ENCODE assay signal across 8 mouse cellular contexts in the genomic region with DNA sequence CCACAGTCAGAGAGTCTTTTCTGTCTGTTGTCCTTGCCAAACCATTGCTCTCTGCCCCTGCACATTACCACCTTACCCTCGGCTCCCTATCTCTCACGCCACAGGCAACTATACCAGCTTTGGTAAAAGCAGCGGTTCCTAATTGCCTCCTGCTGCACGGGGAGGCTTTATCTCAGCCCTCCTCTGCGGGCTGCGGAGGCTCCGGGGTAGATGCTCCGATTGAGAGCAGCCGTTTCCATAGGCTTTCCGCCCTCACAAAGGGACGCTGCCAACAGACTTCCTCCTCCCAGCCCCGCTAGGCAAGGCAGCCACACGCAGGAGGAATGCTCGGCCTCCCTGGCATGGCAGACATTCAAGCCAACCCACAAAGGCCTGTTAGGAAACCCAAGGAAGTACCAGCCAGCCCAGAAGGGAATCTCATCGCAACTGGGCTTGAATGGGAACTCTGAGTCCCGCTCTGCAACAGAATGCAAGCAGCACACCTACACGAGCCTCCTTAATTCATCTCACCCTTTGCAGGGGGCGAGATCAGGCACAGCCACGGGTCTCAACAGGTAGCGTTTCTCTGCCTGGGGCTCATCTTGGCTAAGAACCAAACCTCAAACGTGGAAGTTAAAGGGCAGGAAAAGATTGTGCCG.
DNase-seq lines count a peak whose midpoint lies in the region; ATAC-seq and TF ChIP-seq lines count a peak whose summit lies in the region.

No protein-coding gene starts in this region.

- no peak overlapping the region for H3K4me3 ChIP-seq in embryonic facial prominence, embryonic 11.5 days (ENCODE audit: low read depth, low read length)
- H3K4me3 ChIP-seq in heart, embryonic 16.5 days (ENCODE audit: low read length): peak overlapping the region; percentile 6
- no peak overlapping the region for H3K4me3 ChIP-seq in liver, embryonic 13.5 days (replicated peaks)
- no peak overlapping the region for H3K4me3 ChIP-seq in myocyte

- H3K9ac ChIP-seq in embryonic facial prominence, embryonic 11.5 days (replicated peaks; ENCODE audit: low read length): peak overlapping the region; percentile 41
- H3K9ac ChIP-seq in heart, embryonic 16.5 days (ENCODE audit: low read length): peak overlapping the region; percentile 14
- no peak overlapping the region for H3K9ac ChIP-seq in liver, embryonic 13.5 days

- H3K27me3 ChIP-seq in embryonic facial prominence, embryonic 11.5 days (ENCODE audit: control insufficient read depth, insufficient read depth, low read length): no peaks in the 10 kb centered on the region; the same call in 1 of the 2 replicates
- H3K27me3 ChIP-seq in heart, embryonic 16.5 days (ENCODE audit: control insufficient read depth, insufficient read depth, low read length): peaks cover 6% of the 10 kb centered on the region; the same call in 1 of the 2 replicates
- H3K27me3 ChIP-seq in liver, embryonic 13.5 days: no peaks in the 10 kb centered on the region
- H3K27me3 ChIP-seq in myocyte (ENCODE audit: control insufficient read depth, insufficient read depth, insufficient read length): no peaks in the 10 kb centered on the region

- no peaks in the 10 kb centered on the region for H3K36me3 ChIP-seq in embryonic facial prominence, embryonic 11.5 days (replicated peaks; ENCODE audit: control insufficient read depth, insufficient read depth, low read depth, low read length)
- no peaks in the 10 kb centered on the region for H3K36me3 ChIP-seq in heart, embryonic 16.5 days (ENCODE audit: control insufficient read depth, insufficient read depth)
- H3K36me3 ChIP-seq in liver, embryonic 13.5 days: no peaks in the 10 kb centered on the region
- H3K36me3 ChIP-seq in myocyte (ENCODE audit: control insufficient read depth, insufficient read depth): no peaks in the 10 kb centered on the region

- no peak for TF ChIP-seq POLR2A in myocyte (IDR thresholded peaks at IDR 0.05; ENCODE audit: insufficient read length, low read depth)

- DNase-seq in heart, adult 11 months: peak; percentile 95
- DNase-seq in heart, adult 8-10 months (ENCODE audit: low spot score): no peak
- DNase-seq in embryonic facial prominence, embryonic 11.5 days (ENCODE audit: low spot score): peak; percentile 60
- DNase-seq in layer of hippocampus, adult 11-12 months (ENCODE audit: low spot score): peak; percentile 75
- peak; percentile 31 for DNase-seq in liver, embryonic 13.5 days

- H3K27ac ChIP-seq in embryonic facial prominence, embryonic 11.5 days (replicated peaks; ENCODE audit: low read depth, low read length): no peak overlapping the region
- H3K27ac ChIP-seq in heart, embryonic 16.5 days (ENCODE audit: low read length): peak overlapping the region; percentile 30
- H3K27ac ChIP-seq in liver, embryonic 13.5 days: no peak overlapping the region

- no peaks in the 10 kb centered on the region for H3K9me3 ChIP-seq in embryonic facial prominence, embryonic 11.5 days (replicated peaks; ENCODE audit: control insufficient read depth, low read length)
- no peaks in the 10 kb centered on the region; the same call in 1 of the 2 replicates for H3K9me3 ChIP-seq in heart, embryonic 16.5 days (replicated peaks; ENCODE audit: control insufficient read depth, low read length)
- no peaks in the 10 kb centered on the region for H3K9me3 ChIP-seq in liver, embryonic 13.5 days (replicated peaks)

- ATAC-seq in embryonic facial prominence, embryonic 11.5 days (replicated peaks; ENCODE audit: insufficient number of reproducible peaks, low FRiP score, low TSS enrichment, low read depth): no peak
- peak; percentile 72 for ATAC-seq in heart, embryonic 16.5 days (replicated peaks; ENCODE audit: extremely low read depth, insufficient read depth, low FRiP score)
- ATAC-seq in liver, embryonic 13.5 days (ENCODE audit: low read depth): peak; percentile 75
- no peak for ATAC-seq in activated CD4-positive, CD25-positive, alpha-beta regulatory T cell, adult 4 months

- no peaks in the 10 kb centered on the region for H3K79me2 ChIP-seq in myocyte (ENCODE audit: control insufficient read depth, insufficient read depth)

- peak overlapping the region; percentile 32 for H3K4me2 ChIP-seq in embryonic facial prominence, embryonic 11.5 days (ENCODE audit: low read depth, low read length)
- H3K4me2 ChIP-seq in heart, embryonic 16.5 days (ENCODE audit: low read depth, low read length): peak overlapping the region; percentile 54
- H3K4me2 ChIP-seq in liver, embryonic 13.5 days: peak overlapping the region; percentile 47
- H3K4me2 ChIP-seq in myocyte (ENCODE audit: low read depth): peak overlapping the region; percentile 66

- no peak overlapping the region for H3ac ChIP-seq in myocyte (ENCODE audit: control insufficient read depth, insufficient read length)

- peaks cover 6% of the 10 kb centered on the region for H3K4me1 ChIP-seq in embryonic facial prominence, embryonic 11.5 days (ENCODE audit: control insufficient read depth, insufficient read depth, low read length)
- H3K4me1 ChIP-seq in heart, embryonic 16.5 days (ENCODE audit: control insufficient read depth, insufficient read depth, low read length): peaks cover 13% of the 10 kb centered on the region
- peaks cover 12% of the 10 kb centered on the region for H3K4me1 ChIP-seq in liver, embryonic 13.5 days (replicated peaks)

- WGBS in embryonic facial prominence, embryonic 11.5 days: 3% methylated on average over 22 of the region's 22 CpGs
- 6% methylated on average over 22 of the region's 22 CpGs for WGBS in heart, embryonic 16.5 days
- 4% methylated on average over 22 of the region's 22 CpGs for WGBS in liver, embryonic 13.5 days (ENCODE audit: insufficient replicate concordance)

TF ChIP-seq in myocyte, 11 proteins besides CTCF, POLR2A, EP300 and RAD21:
- TF ChIP-seq E2F4 (IDR thresholded peaks at IDR 0.05; ENCODE audit: insufficient read depth) (no peak), TCF12 (IDR thresholded peaks at IDR 0.05; ENCODE audit: insufficient read depth, poor library complexity, severe bottlenecking) (no peak), CEBPB (IDR thresholded peaks at IDR 0.05; ENCODE audit: insufficient read depth, poor library complexity, severe bottlenecking) (0 out of 2 replicates have a peak, but pooled peaks have one; percentile 10), SRF (IDR thresholded peaks at IDR 0.05; ENCODE audit: control insufficient read depth, insufficient read length, low read depth) (no peak), USF1 (IDR thresholded peaks at IDR 0.05; ENCODE audit: low read depth) (no peak), REST (IDR thresholded peaks at IDR 0.05; ENCODE audit: insufficient read depth, insufficient read length) (no peak), MYOG (IDR thresholded peaks at IDR 0.05; ENCODE audit: control insufficient read depth in 1 of 3, insufficient read depth in 1 of 3, insufficient read length in 2 of 3, low read depth in 2 of 3) (peak in 2 of 3 experiments; percentile 5 to 88), MAX (IDR thresholded peaks at IDR 0.05; ENCODE audit: low read depth) (no peak), TCF3 (IDR thresholded peaks at IDR 0.05; ENCODE audit: insufficient read length, low read depth) (peak; percentile 5), POLR2AphosphoS2 (IDR thresholded peaks at IDR 0.05; ENCODE audit: insufficient read length, low read depth) (no peak), MYOD1 (IDR thresholded peaks at IDR 0.05; ENCODE audit: control insufficient read depth in 1 of 3, insufficient read length in 2 of 3, low read depth in 2 of 3) (peak in 1 of 3 experiments; percentile 40)

Comparison
In these comparisons a context has a peak if more than half of its experiments do, and no peak if none do; other contexts are left out.
1. ATAC-seq: peak in heart, embryonic 16.5 days (single experiment) and liver, embryonic 13.5 days (single experiment); none in embryonic facial prominence, embryonic 11.5 days (single experiment) and activated CD4-positive, CD25-positive, alpha-beta regulatory T cell, adult 4 months (single experiment).
2. Peak in every context shown above with its lines, with median percentiles within 50 percentile points of each other: H3K4me2 ChIP-seq.